Mouse (Mus musculus): Measurements from ENCODE around the gene Bach2. TPM values are rescaled to one million over a fixed set of nuclear protein-coding genes. Genes with fewer than 3 reads are reported as not detected.

Gene Bach2
- polyA plus RNA-seq (2012; fragmentation: generic; extraction: Trizol), result under 1 TPM; 0.08 to 0.48 TPM

GRCm38 (mm10) chr4:32238366-32238854 is at the start of gene Bach2:
Bach2 (plus strand) TSS chr4:32238804.

GRCm38 (mm10) chr4:32602660-32603059 is 364.1 kb downstream of the Bach2 start, which contains the start of gene Gja10:
Gja10 (minus strand) TSS chr4:32602760.

GRCm38 (mm10) chr4:32615034-32615881 is 376.7 kb downstream of the Bach2 start, which contains the start of gene Casp8ap2:
Casp8ap2 (plus strand) TSS chr4:32615451.

